Mouse (Mus musculus) bone marrow, adult 2 months (tissue): ENCODE measurements at regions not wholly inside any gene's neighbourhood (a gene's known extent, or its start where the extent isn't known, plus 50 kb on each side); places are given as distances from the start of the nearest gene placed in this dataset.

Experiments
- H3K27ac ChIP-seq: fragments of 200-500 bp; 2 replicates; pipeline ENCODE4 v1.5.1; 2012; ENCODE audit warnings: low read depth, mild to moderate bottlenecking, control low read depth, inconsistent platforms, low read length; ENCODE audit not compliant: control insufficient read depth, poor library complexity, insufficient read depth
- H3K4me1 ChIP-seq: fragments of 200-500 bp; 2 replicates; pipeline ENCODE4 v1.6.1; 2011; ENCODE audit warnings: low read length; ENCODE audit not compliant: control insufficient read depth, insufficient read depth
- H3K4me3 ChIP-seq: fragments of 200-500 bp; replicated peaks from 2 replicates; pipeline ENCODE3; 2011; ENCODE audit warnings: mild to moderate bottlenecking, low read depth, low read length, control low read depth; ENCODE audit not compliant: control insufficient read depth
- CTCF ChIP-seq: fragments of 200-500 bp; IDR thresholded peaks from 2 replicates; pipeline ENCODE4 v1.5.1; 2011; ENCODE audit warnings: low read length, control low read depth; ENCODE audit not compliant: control insufficient read depth, insufficient read depth
- POLR2A ChIP-seq: fragments of 200-500 bp; IDR thresholded peaks from 2 replicates; pipeline ENCODE4 v1.6.1; 2011; ENCODE audit warnings: low read depth, mild to moderate bottlenecking, control low read depth, low read length, borderline replicate concordance; ENCODE audit not compliant: control insufficient read depth
- WGBS: fragments of 180-500 bp; shearing (Covaris S2); methylation state at CpG from one replicate; pipeline ENCODE4 v1.1.7; 2018; 5-methylcytosine and 5-hydroxymethylcytosine counted together

GRCm38 (mm10) chr2:50674856-50675175 is 378.2 kb upstream of the Mmadhc start:
- Histone ChIP-seq H3K4me1 (no peaks in the 10 kb centered on the region; the same call in 1 of the 2 replicates), H3K27ac (no peak overlapping the region), H3K4me3 (no peak overlapping the region)
- 80% methylated on average over 3 of the region's 3 CpGs for WGBS
- TF ChIP-seq CTCF (no peak), POLR2A (no peak)

- TF ChIP-seq POLR2A, result no peak
- H3K4me1 ChIP-seq, result no peaks in the 10 kb centered on the region; the same call in 1 of the 2 replicates
- no peak overlapping the region for H3K27ac ChIP-seq
- 70% methylated on average over 7 of the region's 7 CpGs for WGBS
- H3K4me3 ChIP-seq, result no peak overlapping the region
These were observed 377.7 kb upstream of the Mmadhc start for GRCm38 (mm10) chr2:50674151-50674855.

- TF ChIP-seq CTCF (no peak), POLR2A (no peak)
- no peak overlapping the region for H3K4me3 ChIP-seq
- H3K27ac ChIP-seq, result no peak overlapping the region; the same call in 1 of the 2 replicates
- no peaks in the 10 kb centered on the region; the same call in 1 of the 2 replicates for H3K4me1 ChIP-seq
These were observed 372.7 kb upstream of the Mmadhc start for GRCm38 (mm10) chr2:50669297-50669696.

- no peak overlapping the region for H3K4me3 ChIP-seq
- no peaks in the 10 kb centered on the region; the same call in 1 of the 2 replicates for H3K4me1 ChIP-seq
- TF ChIP-seq CTCF, result no peak
- no peak for TF ChIP-seq POLR2A
- no peak overlapping the region; the same call in 1 of the 2 replicates for H3K27ac ChIP-seq
- 53% methylated on average over 1 of the region's 1 CpGs for WGBS
These were observed 372.2 kb upstream of the Mmadhc start for GRCm38 (mm10) chr2:50668789-50669188.

- no peak for TF ChIP-seq CTCF
- TF ChIP-seq POLR2A, result no peak
- H3K4me3 ChIP-seq, result no peak overlapping the region
- H3K4me1 ChIP-seq, result no peaks in the 10 kb centered on the region; the same call in 1 of the 2 replicates
- WGBS, result 66% methylated on average over 3 of the region's 3 CpGs
- no peak overlapping the region for H3K27ac ChIP-seq
These were observed 370.6 kb upstream of the Mmadhc start for GRCm38 (mm10) chr2:50667180-50667579.

GRCm38 (mm10) chr2:50662504-50662903 is 365.9 kb upstream of the Mmadhc start:
- Histone ChIP-seq H3K27ac (no peak overlapping the region), H3K4me1 (no peaks in the 10 kb centered on the region), H3K4me3 (no peak overlapping the region)
- WGBS, result 56% methylated on average over 1 of the region's 1 CpGs
- TF ChIP-seq POLR2A (no peak), CTCF (no peak)

GRCm38 (mm10) chr2:50660000-50660399 is 363.4 kb upstream of the Mmadhc start:
- 36% methylated on average over 2 of the region's 2 CpGs for WGBS

GRCm38 (mm10) chr2:50657826-50658225 is 361.2 kb upstream of the Mmadhc start:
- Histone ChIP-seq H3K27ac (no peak overlapping the region), H3K4me3 (no peak overlapping the region), H3K4me1 (no peaks in the 10 kb centered on the region)
- no peak for TF ChIP-seq CTCF
- no peak for TF ChIP-seq POLR2A
- WGBS, result 84% methylated on average over 7 of the region's 7 CpGs

More at GRCm38 (mm10) chr2:50660000-50660399, 363.4 kb upstream of the Mmadhc start:
- no peak for TF ChIP-seq POLR2A
- no peak for TF ChIP-seq CTCF
- no peak overlapping the region for H3K27ac ChIP-seq
- no peaks in the 10 kb centered on the region for H3K4me1 ChIP-seq
- no peak overlapping the region for H3K4me3 ChIP-seq

- Histone ChIP-seq H3K4me1 (no peaks in the 10 kb centered on the region), H3K27ac (no peak overlapping the region), H3K4me3 (no peak overlapping the region)
- no peak for TF ChIP-seq POLR2A
- TF ChIP-seq CTCF, result no peak
- WGBS, result 81% methylated on average over 6 of the region's 6 CpGs
These were observed 359.8 kb upstream of the Mmadhc start for GRCm38 (mm10) chr2:50656351-50656750.
